Mouse (Mus musculus) CH12F3 (cell line): ENCODE measurements around the gene Ptpre.
"Not testable (repeated sequence)": the region's sequence is repeated elsewhere in the genome, so short reads cannot be mapped to it uniquely, and the experiment has no call there.

Source experiments
- in situ Hi-C: fragments of 300-500 bp; cut with MboI; formaldehyde crosslinking; loops from 2 replicates; pipeline ENCODE4 v1.14.3; 2020; ENCODE audit warnings: low sequenced_read_pairs

Ptpre gene

DNA sequence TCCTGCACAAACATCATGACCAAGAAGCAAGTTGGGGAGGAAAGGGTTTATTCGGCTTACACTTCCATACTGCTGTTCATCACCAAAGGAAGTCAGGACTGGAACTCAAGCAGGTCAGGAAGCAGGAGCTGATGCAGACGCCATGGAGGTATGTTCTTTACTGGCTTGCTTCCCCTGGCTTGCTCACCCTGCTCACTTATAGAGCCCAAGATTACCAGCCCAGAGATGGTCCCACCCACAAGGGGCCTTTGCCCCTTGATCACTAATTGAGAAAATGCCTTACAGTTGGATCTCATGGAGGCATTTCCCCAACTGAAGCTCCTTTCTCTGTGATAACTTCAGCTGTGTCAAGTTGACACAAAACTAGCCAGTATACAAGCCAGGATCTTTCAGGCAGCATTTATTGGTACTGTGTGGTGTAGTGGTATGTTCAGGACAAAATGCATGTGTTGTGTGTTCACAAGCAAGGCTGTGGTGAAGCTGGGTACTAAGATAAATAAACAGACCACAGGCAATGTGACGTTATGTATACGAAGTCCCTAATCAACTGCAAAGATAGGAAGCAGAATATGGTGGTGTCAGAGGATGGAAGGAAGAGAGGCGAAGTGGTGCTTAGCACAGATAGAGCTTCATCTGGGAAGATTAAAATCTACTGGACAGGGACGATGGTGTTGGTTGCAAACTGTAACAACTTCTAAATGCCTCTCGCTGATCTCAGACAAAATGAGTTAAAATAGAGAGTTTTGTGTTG lies 38.2 kb downstream of the Ptpre start:
- in situ Hi-C loops, result not testable (repeated sequence)

GRCm38 (mm10) chr7:135576329-135576728 lies 39.0 kb downstream of the Ptpre start:
- in situ Hi-C loops, result no loop called here

- in situ Hi-C loops, result no loop called here
Measured at GRCm38 (mm10) chr7:135578715-135579325, 41.5 kb downstream of the Ptpre start.

- in situ Hi-C loops, result no loop called here
Measured at GRCm38 (mm10) chr7:135580306-135581091, 43.2 kb downstream of the Ptpre start.

DNA sequence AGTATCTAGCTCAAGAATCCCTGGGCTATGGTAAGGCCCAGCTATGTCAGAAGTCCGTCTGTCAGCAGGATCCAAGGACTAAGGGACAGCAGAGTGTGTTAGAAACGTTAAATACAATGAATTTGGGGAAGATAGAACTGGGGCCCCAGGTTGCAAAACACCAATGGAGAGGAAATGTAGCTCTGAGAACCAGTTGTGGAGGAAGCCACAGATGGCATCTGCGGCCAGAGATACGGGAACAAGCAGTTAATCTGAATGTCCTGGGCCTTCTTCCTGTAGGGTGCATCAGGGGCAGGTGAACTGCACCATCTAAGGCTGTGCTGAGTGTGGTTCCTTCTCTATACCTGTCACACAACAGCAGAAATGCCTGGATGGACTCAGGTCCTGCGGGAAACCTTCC lies 43.8 kb downstream of the Ptpre start:
- in situ Hi-C loops, result no loop called here

DNA sequence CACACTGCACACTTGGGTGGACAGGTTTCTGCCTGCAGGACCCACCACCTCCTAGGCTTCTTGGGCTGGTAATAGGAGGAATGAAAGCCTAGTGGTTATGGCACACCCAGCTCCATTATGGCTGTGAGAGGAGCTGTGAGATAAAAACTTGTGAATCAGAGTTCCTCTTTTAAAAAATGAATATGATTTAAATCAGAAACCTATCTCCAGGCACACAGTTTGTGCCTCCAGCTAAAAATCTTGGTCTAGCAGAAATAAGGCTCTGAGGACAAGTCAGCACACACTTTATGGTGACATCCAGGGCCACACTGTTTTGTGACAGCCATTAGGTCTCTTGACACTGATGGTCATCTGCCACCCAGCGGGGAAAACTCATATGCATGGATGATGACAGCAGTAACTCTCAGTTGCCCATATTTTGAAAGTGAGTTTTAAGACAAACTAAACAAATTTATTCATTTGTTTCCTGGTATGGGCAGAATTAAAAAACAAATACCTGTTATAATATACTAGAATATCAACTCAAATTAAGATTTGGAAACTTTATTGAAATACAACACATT lies 47.9 kb downstream of the Ptpre start:
- in situ Hi-C loops, result no loop called here

GRCm38 (mm10) chr7:135586402-135586801 lies 49.1 kb downstream of the Ptpre start:
- in situ Hi-C loops, result no loop called here

GRCm38 (mm10) chr7:135587821-135588575 lies 50.7 kb downstream of the Ptpre start:
- in situ Hi-C loops, result no loop called here

GRCm38 (mm10) chr7:135588620-135589309 lies 51.5 kb downstream of the Ptpre start:
- in situ Hi-C loops, result no loop called here

- in situ Hi-C loops, result no loop called here
Measured at GRCm38 (mm10) chr7:135591461-135591860, 54.2 kb downstream of the Ptpre start.

DNA sequence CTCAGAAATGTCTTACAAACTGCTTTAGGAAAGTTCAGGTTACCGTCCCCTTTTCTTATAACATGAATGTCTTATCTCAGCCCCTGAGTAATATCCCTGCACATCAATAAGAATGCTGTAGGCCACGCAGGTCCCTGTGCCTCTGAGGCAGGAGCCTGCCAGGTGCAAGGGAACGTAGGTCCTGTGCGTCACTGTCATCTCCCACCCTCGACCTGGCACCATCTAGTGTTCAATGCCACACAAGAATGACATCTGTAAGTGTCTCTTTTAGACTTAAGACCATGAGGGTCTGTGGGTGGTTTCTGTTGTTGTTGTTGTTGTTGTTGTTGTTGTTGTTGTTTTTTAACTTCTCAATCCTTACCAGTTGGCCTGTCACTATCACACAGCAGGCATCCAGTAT lies 56.0 kb downstream of the Ptpre start:
- in situ Hi-C loops, result no loop called here

- in situ Hi-C loops, result no loop called here
Measured at GRCm38 (mm10) chr7:135593825-135594224, 56.5 kb downstream of the Ptpre start.

GRCm38 (mm10) chr7:135594676-135595075 lies 57.4 kb downstream of the Ptpre start:
- in situ Hi-C loops, result no loop called here

- in situ Hi-C loops, result no loop called here
Measured at GRCm38 (mm10) chr7:135595640-135596174, 58.4 kb downstream of the Ptpre start.

DNA sequence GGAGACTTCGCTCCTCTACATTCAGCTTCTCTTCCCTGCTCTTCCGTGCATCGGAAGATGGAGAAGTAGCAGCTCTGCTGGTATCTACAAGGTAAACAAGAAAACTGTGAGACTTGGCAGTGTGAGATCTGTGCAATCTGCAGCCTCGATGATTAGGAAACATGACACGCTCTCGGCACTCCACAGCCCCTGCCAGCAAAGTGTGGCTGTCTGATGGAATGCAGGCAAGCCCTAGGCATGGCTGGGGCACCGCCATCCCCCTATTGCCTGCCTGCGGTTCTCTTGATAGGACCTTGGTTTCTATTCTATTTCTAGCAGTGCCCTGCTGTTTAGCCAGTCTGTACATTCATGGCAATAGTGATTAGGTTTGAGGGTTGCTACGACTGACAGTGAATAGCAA lies 59.7 kb downstream of the Ptpre start:
- in situ Hi-C loops, result no loop called here

GRCm38 (mm10) chr7:135597604-135598289 lies 60.5 kb downstream of the Ptpre start:
- in situ Hi-C loops, result no loop called here

GRCm38 (mm10) chr7:135598303-135598855 lies 61.1 kb downstream of the Ptpre start:
- in situ Hi-C loops, result no loop called here

GRCm38 (mm10) chr7:135600076-135600475 lies 62.8 kb downstream of the Ptpre start:
- in situ Hi-C loops, result no loop called here

DNA sequence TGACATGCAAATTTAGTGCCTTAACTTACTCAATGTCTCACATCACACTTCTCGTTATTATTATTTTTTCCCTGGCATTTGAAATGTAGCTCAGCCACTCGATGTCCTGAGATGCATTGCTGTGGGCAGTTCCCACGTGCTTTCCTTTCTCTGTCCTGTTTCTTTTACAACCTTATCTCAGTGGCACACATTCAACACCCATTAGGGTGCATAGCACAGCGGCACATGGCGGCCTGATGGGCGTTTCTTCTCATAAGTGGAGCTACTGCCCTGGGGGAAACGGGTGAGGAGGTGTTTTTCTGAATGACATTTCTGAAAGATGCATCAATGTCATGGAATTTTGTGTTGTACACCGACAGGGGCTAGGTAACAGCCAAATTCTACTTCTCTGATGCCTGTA lies 64.3 kb downstream of the Ptpre start:
- in situ Hi-C loops, result no loop called here
